Mouse (Mus musculus): ENCODE measurements around the gene 1700001C19Rik.

DNA sequence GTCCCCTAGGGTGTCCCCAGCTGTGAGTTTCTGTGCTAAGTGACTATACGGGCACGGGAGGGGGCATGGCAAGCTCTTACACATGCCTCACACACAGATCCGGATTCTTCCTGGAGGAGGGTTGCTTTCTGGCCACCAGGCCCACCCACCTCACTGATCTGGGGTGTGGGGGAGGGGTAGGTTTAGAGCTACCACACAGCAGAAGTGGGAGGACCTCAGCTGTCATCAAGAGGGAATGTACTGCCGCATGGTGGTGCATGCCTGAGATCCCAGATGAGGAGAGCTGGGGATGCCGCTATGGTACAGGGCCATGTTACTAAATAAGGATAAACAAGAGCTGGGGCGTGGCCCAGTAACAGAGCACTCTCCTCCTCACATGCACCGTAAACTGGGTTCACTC lies 13.1 kb upstream of the 1700001C19Rik start:
- no peak for TF ChIP-seq CTCF (IDR thresholded peaks at IDR 0.05; ENCODE audit: low read depth, low read length)
- TF ChIP-seq TAL1 (conservative IDR thresholded peaks at IDR 0.05; ENCODE audit: low read depth, low read length), result no peak

Data from G1E (cell line).